Mouse (Mus musculus): ENCODE data around the gene Fgd3. TPM values are rescaled to one million over a fixed set of nuclear protein-coding genes. Genes with fewer than 3 reads are reported as not detected.

Gene Fgd3
- polyA plus RNA-seq, 1 experiment from 2014 or later: 2.7 TPM

DNA sequence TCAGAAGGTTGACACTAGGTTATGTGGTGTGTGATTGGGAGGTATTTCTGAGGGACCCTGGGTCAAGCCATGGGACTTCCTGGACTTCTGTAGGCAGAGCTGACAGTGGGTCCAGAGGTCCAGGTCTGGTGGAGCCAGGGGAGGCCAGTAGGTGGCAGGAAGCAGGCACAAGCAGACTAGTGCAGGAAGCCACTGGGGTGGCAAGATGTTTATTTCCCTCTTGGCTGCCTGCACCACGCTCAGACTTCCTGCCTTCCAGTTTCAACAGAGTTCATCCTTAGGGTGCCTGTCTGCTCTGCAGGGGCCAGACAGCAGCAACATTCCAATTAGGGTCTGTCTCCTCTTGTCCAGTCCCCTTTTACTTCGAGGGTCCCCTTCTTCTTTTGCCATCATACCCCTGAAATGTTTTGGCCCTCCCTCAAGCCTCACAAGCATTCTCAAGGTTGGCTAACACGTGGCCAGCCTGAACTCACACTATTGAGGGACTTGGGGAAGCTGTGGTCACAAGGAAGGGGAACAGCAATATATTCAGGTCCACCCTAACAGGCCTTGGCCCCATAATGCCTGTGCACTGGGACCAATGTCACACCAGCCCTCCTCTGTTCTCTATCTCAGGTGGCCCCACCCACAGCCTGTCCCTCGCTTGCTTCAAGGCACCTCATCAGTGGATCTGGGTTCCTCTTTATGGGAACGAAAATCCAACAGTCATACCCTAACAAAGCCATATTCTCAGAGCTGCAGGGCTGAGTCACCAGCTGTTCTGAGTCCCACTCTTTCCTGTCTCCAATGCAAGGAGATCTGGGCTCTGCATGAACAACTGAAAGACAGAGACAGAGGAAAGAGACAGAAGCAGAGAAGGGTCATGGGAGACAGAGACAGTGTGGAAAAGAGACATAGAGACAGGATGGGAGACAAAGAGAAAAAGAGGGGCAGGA, 48.0 kb downstream of the Fgd3 start:
- no peak for ATAC-seq
- WGBS: 65% methylated on average over 5 of the region's 5 CpGs

GRCm38 (mm10) chr13:49270500-49270899, 49.6 kb downstream of the Fgd3 start:
- no peaks in the 10 kb centered on the region for H3K27me3 ChIP-seq (ENCODE audit: control insufficient read depth, insufficient read depth, low read depth, low read length)
- no peak for ATAC-seq
- H3K9ac ChIP-seq (ENCODE audit: low read depth, low read length): no peak overlapping the region
- no peaks in the 10 kb centered on the region; the same call in 1 of the 2 replicates for H3K36me3 ChIP-seq (ENCODE audit: control insufficient read depth, insufficient read depth, low read length)
- no peaks in the 10 kb centered on the region for H3K9me3 ChIP-seq (replicated peaks; ENCODE audit: control insufficient read depth, low read length, poor library complexity, severe bottlenecking)
- WGBS: 90% methylated on average over 8 of the region's 8 CpGs
- H3K4me2 ChIP-seq (ENCODE audit: low read length): no peak overlapping the region
- no peak overlapping the region for H3K4me3 ChIP-seq (ENCODE audit: low read depth, low read length)
- no peak overlapping the region for H3K27ac ChIP-seq (ENCODE audit: low read length)
- H3K4me1 ChIP-seq (ENCODE audit: control insufficient read depth, insufficient read depth, low read length): no peaks in the 10 kb centered on the region

More for the DNA sequence above, 48.0 kb downstream of the Fgd3 start:
- no peak overlapping the region for H3K4me3 ChIP-seq (ENCODE audit: low read depth, low read length)
- no peaks in the 10 kb centered on the region for H3K27me3 ChIP-seq (ENCODE audit: control insufficient read depth, insufficient read depth, low read depth, low read length)
- no peak overlapping the region for H3K9ac ChIP-seq (ENCODE audit: low read depth, low read length)
- no peaks in the 10 kb centered on the region for H3K9me3 ChIP-seq (replicated peaks; ENCODE audit: control insufficient read depth, low read length, poor library complexity, severe bottlenecking)
- no peak overlapping the region for H3K27ac ChIP-seq (ENCODE audit: low read length)
- no peaks in the 10 kb centered on the region for H3K4me1 ChIP-seq (ENCODE audit: control insufficient read depth, insufficient read depth, low read length)
- no peak overlapping the region for H3K4me2 ChIP-seq (ENCODE audit: low read length)
- H3K36me3 ChIP-seq (ENCODE audit: control insufficient read depth, insufficient read depth, low read length): no peaks in the 10 kb centered on the region; the same call in 1 of the 2 replicates

GRCm38 (mm10) chr13:49267645-49268044, 52.5 kb downstream of the Fgd3 start:
- Histone ChIP-seq H3K4me1 (ENCODE audit: control insufficient read depth, insufficient read depth, low read length) (no peaks in the 10 kb centered on the region), H3K4me2 (ENCODE audit: low read length) (no peak overlapping the region), H3K36me3 (ENCODE audit: control insufficient read depth, insufficient read depth, low read length) (peaks cover 4% of the 10 kb centered on the region; the same call in 1 of the 2 replicates), H3K9ac (ENCODE audit: low read depth, low read length) (no peak overlapping the region), H3K27me3 (ENCODE audit: control insufficient read depth, insufficient read depth, low read depth, low read length) (no peaks in the 10 kb centered on the region), H3K9me3 (replicated peaks; ENCODE audit: control insufficient read depth, low read length, poor library complexity, severe bottlenecking) (no peaks in the 10 kb centered on the region), H3K27ac (ENCODE audit: low read length) (no peak overlapping the region), H3K4me3 (ENCODE audit: low read depth, low read length) (no peak overlapping the region)
- WGBS: 78% methylated on average over 2 of the region's 2 CpGs
- ATAC-seq: no peak

DNA sequence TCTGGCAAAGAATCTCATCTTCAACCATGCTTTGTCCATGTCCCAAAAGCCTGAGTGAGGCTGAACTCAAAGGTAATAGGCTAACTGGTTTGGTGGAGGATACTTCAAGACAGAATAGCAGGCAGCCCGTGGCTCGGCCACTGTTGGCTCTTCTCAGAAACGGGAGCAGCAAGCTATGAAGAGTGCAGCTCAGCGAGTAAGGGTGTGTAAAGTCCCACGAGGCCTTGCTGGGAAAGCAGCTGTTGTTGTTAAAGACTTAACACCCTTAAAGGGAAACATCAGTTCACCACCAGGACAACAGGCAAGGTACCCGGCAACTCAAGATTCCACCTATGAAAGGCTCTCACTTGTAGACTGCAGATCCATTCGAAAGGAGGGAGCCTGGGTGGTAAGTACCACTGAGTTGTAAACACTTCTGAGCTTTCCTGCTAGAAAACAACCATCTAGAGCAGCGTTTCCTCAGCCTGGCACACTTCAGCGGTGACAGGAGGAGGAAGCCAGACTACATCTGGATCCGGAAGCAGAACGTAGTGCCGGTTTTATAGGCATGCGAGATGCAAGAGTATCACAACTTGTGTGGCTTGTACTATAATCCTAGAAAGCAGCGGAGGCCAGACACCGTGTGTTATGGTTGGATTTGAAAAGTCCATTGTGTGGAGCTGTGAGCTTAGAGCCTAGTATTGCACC, 59.9 kb downstream of the Fgd3 start:
- Histone ChIP-seq H3K4me1 (ENCODE audit: control insufficient read depth, insufficient read depth, low read length) (no peaks in the 10 kb centered on the region), H3K9ac (ENCODE audit: low read depth, low read length) (no peak overlapping the region), H3K27ac (ENCODE audit: low read length) (no peak overlapping the region), H3K4me3 (ENCODE audit: low read depth, low read length) (no peak overlapping the region), H3K36me3 (ENCODE audit: control insufficient read depth, insufficient read depth, low read length) (peaks cover 4% of the 10 kb centered on the region; the same call in 1 of the 2 replicates), H3K9me3 (replicated peaks; ENCODE audit: control insufficient read depth, low read length, poor library complexity, severe bottlenecking) (no peaks in the 10 kb centered on the region), H3K27me3 (ENCODE audit: control insufficient read depth, insufficient read depth, low read depth, low read length) (no peaks in the 10 kb centered on the region), H3K4me2 (ENCODE audit: low read length) (no peak overlapping the region)
- ATAC-seq: no peak
- WGBS: 85% methylated on average over 15 of the region's 15 CpGs

- Histone ChIP-seq H3K4me2 (ENCODE audit: low read length) (no peak overlapping the region), H3K4me1 (ENCODE audit: control insufficient read depth, insufficient read depth, low read length) (no peaks in the 10 kb centered on the region), H3K9ac (ENCODE audit: low read depth, low read length) (no peak overlapping the region), H3K9me3 (replicated peaks; ENCODE audit: control insufficient read depth, low read length, poor library complexity, severe bottlenecking) (no peaks in the 10 kb centered on the region), H3K4me3 (ENCODE audit: low read depth, low read length) (no peak overlapping the region), H3K27me3 (ENCODE audit: control insufficient read depth, insufficient read depth, low read depth, low read length) (no peaks in the 10 kb centered on the region), H3K27ac (ENCODE audit: low read length) (no peak overlapping the region), H3K36me3 (ENCODE audit: control insufficient read depth, insufficient read depth, low read length) (no peaks in the 10 kb centered on the region)
- ATAC-seq: no peak
- WGBS: 87% methylated on average over 3 of the region's 3 CpGs
Measured at GRCm38 (mm10) chr13:49257819-49258313, 62.2 kb downstream of the Fgd3 start.

- H3K9me3 ChIP-seq (replicated peaks; ENCODE audit: control insufficient read depth, low read length, poor library complexity, severe bottlenecking): no peaks in the 10 kb centered on the region
- H3K27me3 ChIP-seq (ENCODE audit: control insufficient read depth, insufficient read depth, low read depth, low read length): peaks cover 9% of the 10 kb centered on the region; the same call in 1 of the 2 replicates
- 89% methylated on average over 13 of the region's 13 CpGs for WGBS
- H3K9ac ChIP-seq (ENCODE audit: low read depth, low read length): no peak overlapping the region
- H3K4me1 ChIP-seq (ENCODE audit: control insufficient read depth, insufficient read depth, low read length): peaks cover 2% of the 10 kb centered on the region; the same call in 1 of the 2 replicates
- no peaks in the 10 kb centered on the region for H3K36me3 ChIP-seq (ENCODE audit: control insufficient read depth, insufficient read depth, low read length)
- H3K4me3 ChIP-seq (ENCODE audit: low read depth, low read length): no peak overlapping the region
- no peak overlapping the region for H3K4me2 ChIP-seq (ENCODE audit: low read length)
- ATAC-seq: no peak
- no peak overlapping the region for H3K27ac ChIP-seq (ENCODE audit: low read length)
Measured at GRCm38 (mm10) chr13:49252746-49253145, 67.4 kb downstream of the Fgd3 start.

DNA sequence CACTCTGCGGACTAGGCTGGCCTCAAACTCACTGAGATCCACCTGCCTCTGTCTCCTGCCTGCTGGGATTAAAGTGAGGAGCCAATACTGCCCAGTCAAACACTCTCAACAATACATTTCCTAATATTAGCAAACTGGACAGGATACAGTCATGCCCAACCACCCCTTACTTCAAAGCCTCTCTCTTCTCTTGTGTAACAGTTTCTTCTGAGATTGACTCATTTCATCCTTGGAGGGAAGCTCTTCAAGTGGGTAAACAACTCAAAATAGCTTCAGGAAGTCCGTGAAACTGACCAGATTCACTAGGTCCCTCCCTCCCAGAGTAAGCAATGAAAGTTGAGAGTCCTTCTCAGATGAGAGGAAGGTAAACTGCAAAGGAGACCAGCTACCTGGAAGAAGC, 68.0 kb downstream of the Fgd3 start:
- no peaks in the 10 kb centered on the region for H3K9me3 ChIP-seq (replicated peaks; ENCODE audit: control insufficient read depth, low read length, poor library complexity, severe bottlenecking)
- H3K4me2 ChIP-seq (ENCODE audit: low read length): no peak overlapping the region
- no peak overlapping the region for H3K9ac ChIP-seq (ENCODE audit: low read depth, low read length)
- 78% methylated on average over 2 of the region's 2 CpGs for WGBS
- ATAC-seq: no peak
- no peak overlapping the region for H3K4me3 ChIP-seq (ENCODE audit: low read depth, low read length)
- H3K27me3 ChIP-seq (ENCODE audit: control insufficient read depth, insufficient read depth, low read depth, low read length): peaks cover 15% of the 10 kb centered on the region
- H3K4me1 ChIP-seq (ENCODE audit: control insufficient read depth, insufficient read depth, low read length): peaks cover 2% of the 10 kb centered on the region; the same call in 1 of the 2 replicates
- H3K27ac ChIP-seq (ENCODE audit: low read length): no peak overlapping the region
- no peaks in the 10 kb centered on the region for H3K36me3 ChIP-seq (ENCODE audit: control insufficient read depth, insufficient read depth, low read length)

GRCm38 (mm10) chr13:49250716-49251517, 69.2 kb downstream of the Fgd3 start:
- Histone ChIP-seq H3K27me3 (ENCODE audit: control insufficient read depth, insufficient read depth, low read depth, low read length) (peaks cover 23% of the 10 kb centered on the region), H3K9me3 (replicated peaks; ENCODE audit: control insufficient read depth, low read length, poor library complexity, severe bottlenecking) (no peaks in the 10 kb centered on the region), H3K4me2 (ENCODE audit: low read length) (no peak overlapping the region), H3K36me3 (ENCODE audit: control insufficient read depth, insufficient read depth, low read length) (no peaks in the 10 kb centered on the region), H3K4me3 (ENCODE audit: low read depth, low read length) (no peak overlapping the region), H3K4me1 (ENCODE audit: control insufficient read depth, insufficient read depth, low read length) (peaks cover 2% of the 10 kb centered on the region; the same call in 1 of the 2 replicates), H3K9ac (ENCODE audit: low read depth, low read length) (no peak overlapping the region), H3K27ac (ENCODE audit: low read length) (no peak overlapping the region)
- WGBS: 24% methylated on average over 4 of the region's 4 CpGs
- ATAC-seq: no peak

All from midbrain, embryonic 16.5 days (tissue).